Mouse (Mus musculus) gastrocnemius, adult 18-20 months (tissue): ENCODE measurements at regions not wholly inside any gene's neighbourhood (a gene's known extent, or its start where the extent isn't known, plus 50 kb on each side); places are given as distances from the start of the nearest gene placed in this dataset.

Source experiments
- DNase-seq: peaks from one replicate; pipeline ENCODE4 v3.0.0; 2021; ENCODE audit warnings: low spot score

DNA sequence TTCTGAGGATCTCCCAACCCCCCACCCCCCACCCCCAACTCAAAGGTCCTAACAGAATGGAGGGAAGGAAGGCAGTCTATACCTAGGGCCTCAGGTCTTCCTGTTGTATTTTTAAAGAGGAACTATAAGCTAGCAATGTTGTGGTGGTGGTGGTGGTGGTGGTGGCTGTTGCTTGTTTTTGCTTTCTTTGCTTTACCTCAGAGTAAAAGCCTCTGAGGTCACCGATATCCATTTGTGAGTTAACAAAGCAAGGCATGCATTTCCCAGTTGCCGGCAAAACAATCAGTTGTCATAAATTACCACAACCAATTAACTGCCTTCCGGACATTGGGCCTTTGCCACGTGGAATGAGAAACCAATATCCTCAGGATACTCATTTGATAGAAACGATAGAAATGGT, 191.9 kb upstream of the Map3k1 start:
- DNase-seq: no peak

DNA sequence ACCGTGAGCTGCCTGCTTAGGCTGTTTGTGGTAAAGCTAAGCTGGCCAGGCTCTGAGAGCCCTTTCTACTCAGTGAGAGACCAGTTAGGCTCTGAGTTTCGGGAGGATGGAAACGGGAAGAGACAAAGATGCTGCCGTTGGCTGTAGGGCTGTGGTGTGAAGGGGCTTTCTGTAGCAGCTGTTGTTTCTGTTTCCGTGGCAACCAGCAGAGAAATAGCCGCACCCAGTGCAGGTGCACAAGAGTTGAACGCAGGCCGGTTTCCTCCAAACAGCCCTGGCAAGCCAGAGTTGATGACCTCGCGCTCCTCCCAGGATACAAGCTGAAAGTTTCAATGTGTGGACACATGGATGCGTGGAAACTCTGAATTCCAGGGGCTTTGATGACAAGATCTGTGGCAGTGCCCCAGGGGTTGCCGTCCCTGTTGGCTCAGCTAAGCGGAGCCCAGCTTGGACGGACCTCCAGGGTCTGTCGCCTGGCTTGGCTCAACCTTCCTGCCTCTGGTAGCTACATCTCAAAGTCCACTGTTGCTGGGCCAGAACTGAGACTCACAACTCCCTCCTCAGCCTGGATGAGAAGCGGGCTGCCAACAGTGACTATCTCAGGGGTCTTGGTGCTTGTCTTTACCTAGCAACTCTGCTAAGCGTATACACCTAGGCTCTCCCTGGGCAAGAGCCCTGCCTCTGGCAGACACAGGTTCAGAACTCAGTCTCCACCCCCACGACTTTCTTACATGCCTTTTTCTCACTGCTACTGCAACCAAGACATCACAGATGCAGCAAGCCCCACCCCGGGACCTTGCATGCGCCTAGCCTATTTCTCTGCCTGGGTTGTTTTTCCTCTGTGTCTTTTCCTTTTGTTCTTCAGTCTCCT, 192.6 kb upstream of the Map3k1 start:
- peak; percentile 50 for DNase-seq

DNA sequence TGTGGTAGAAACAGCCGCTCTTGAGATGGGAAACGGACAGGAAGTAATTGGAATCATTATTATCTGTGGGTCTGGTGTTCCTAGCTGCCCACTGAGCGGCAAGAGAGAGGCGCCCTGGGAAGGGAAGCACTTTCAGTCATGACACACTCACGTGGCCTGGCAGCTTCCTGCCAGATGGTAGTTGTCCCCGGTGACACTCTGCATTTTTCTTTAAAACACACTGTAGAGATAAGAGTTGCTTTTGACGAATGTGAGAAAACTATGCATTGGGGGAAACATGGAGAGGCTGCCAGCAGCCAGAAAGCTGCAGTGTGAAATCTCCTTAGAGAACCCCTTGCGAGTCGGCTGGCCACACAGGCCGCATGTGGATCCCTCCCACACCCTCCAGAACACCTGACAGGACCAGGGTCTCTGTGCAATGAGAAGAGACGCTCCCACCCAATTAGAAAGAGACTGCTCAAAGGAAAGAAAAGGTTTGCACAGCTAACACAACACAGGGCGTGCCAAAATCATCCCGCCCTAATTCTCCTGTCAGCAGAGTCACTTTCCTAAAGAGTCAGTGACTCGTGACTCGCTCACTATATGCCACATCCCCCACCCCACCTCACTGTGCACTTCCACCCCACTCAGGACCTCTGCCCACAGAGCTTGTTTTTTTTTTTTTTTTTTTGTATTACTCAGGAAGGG, 194.0 kb upstream of the Map3k1 start:
- DNase-seq: no peak

DNA sequence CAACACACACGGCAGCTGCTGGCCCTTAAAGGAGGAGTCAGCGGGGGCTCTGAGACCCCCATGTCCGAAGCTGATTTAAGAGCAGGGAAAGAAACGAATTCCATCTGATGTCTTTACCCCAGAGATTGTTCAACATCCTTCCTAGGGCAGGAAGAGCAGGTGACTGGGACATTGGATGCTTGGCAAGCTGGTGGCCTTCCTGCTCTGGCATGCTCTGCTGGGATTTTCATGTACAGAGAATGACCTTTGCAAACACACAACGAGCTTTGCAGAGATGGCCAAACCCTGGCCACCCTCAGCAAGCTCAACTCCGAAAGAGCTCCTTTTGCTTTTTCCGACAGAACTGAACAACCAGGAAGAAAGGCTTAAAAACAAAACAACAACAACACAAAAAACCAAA, 194.7 kb upstream of the Map3k1 start:
- DNase-seq: no peak

DNA sequence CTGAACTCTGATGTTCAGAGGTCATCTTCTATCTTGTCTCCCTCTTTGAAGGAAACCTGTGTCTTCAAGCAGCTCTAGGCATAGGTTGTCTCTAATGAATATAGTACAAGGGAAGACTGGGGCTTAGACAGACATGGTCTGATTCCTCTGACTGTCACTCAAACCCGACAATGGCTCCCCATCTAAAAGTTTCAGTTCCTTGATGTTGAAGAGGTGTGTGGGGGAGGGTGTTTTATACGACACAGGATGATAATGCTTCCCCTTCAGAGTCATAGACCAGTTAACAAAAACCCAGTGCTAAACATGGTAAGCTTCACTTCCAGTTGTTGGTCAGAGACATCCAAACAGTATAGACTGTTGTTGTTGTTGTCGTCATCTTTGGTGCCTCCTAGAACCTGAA, 195.3 kb upstream of the Map3k1 start:
- DNase-seq: no peak

DNA sequence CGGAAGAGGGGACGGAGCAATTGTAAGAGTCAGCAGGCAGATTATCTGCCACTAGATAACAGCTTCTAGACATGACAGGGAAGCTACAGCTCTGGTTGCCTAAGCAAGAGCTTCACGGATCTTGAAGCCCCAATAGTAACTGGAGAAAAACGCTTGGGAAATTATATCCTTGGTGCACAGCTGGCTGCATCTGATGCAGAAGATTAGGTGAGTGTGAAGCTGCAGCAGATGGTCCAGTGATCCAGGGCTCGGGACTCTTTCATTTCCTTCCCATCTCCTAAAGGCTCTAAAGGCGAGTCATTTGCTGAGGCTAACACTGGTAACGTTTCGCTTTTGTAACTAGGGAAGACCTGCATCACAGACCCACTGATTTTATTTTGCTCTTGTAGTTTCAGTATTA, 196.6 kb upstream of the Map3k1 start:
- no peak for DNase-seq

DNA sequence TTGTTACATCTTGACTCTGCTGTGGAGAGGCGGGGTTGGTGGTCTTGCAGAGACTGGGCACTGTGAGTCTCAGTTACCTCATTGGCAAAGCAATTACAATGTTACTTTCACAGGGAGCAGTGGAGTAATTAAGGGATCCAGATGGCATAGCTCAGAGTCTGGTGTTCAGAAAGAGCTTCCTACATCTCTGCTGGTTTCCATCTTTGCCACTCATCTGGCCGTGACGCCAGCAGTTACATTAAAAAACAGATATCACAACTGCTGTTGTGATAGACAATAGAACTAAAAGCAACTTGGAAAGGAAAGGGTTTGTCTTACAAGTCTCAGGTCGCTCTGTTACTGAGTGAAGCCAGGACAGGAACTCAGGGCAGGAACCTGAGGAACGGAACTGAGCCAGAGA, 200.0 kb upstream of the Map3k1 start:
- DNase-seq: no peak

DNA sequence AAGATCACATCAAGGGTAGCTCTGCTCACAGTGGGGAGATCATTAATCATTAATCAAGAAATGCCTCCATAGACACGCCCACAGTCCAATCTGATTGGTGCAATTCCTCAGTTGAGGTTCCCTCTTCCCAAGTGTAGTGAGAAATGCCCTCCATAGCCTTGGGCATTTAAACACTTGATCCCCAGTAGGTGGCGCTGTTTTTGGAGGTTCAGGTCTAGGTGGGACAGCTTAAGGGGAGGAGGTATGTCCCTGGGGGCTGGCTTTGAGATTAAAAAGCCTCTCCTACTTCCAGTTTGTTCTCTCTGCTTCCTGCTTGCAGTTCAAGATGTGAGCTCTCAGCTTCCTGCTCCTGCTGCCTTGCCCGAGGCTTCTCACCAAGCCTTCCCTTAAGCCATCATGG, 200.5 kb upstream of the Map3k1 start:
- DNase-seq: no peak

DNA sequence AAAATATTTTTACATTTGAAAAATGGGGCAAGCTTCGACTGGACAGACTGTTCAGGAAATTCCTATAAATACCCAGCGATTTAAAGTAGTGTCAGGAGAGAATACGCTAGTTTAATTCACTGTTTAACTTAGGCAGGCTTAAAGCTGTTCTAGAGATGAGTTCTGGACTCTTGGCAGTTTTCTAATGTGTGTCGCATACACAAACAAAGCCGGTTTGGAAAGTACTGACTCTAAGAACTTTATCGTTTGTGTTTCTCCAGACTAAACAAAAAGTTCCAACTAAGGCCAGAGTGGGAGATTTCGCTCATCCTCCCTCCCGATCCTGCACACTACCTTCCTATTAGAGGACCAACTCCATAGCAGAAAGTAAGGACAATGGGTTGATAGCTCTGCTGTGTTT, 201.7 kb upstream of the Map3k1 start:
- no peak for DNase-seq

DNA sequence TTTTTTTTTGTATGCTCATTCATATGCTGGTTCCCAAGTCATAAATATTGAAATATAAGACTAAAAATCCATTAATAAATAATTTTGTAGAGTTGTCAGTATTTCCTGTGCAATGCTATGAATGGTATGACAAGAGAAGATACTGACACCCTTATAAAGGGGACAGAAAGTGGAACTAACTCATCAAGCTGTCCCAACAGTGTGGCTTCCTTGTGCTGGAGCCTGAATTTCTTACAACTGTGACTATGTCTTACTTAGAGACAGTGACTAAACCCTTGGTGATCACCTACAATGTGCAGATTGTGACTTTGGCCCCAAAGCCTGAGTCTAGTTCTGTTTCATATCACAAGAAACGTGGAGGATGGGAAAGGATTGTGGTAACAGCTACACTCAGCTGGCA, 203.8 kb upstream of the Map3k1 start:
- DNase-seq: no peak

DNA sequence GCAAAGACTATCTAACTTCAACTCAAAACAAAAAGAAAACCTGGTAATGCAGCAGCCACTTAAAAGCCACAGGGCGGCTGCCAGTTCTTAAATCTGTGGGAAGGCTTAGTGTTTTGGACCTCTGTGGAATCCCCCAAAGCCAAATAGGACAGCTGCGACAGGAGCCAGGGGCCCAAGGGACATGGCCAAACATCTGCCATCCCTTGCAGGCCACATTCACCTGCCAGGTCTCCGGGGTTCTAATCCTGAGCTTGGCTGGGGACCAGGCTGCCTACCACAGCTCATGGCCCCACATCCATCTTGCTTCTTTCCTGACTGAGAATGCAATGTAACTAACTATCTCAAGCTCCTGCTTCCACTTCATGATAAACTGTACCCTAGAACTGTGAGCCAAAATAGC, 206.3 kb upstream of the Map3k1 start:
- DNase-seq: no peak

DNA sequence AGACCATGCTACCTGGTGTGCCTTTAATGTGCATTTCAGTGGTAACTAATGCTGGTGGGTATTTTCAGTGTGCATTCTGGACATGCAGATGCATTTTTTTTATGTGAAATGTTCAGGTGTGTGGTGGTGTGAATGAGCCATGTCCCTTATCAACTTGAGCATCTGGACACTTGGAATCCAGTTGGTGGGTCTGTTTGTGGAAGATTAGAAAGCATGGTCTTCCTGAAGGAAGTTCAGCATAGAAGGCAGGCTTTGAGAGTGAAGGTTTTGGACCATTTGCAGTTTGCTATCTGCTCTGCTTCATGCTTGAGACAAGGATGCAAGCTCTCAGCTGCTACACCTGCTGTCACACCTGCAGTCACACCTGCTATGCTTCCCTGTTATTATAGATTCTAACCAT, 207.5 kb upstream of the Map3k1 start:
- no peak for DNase-seq

DNA sequence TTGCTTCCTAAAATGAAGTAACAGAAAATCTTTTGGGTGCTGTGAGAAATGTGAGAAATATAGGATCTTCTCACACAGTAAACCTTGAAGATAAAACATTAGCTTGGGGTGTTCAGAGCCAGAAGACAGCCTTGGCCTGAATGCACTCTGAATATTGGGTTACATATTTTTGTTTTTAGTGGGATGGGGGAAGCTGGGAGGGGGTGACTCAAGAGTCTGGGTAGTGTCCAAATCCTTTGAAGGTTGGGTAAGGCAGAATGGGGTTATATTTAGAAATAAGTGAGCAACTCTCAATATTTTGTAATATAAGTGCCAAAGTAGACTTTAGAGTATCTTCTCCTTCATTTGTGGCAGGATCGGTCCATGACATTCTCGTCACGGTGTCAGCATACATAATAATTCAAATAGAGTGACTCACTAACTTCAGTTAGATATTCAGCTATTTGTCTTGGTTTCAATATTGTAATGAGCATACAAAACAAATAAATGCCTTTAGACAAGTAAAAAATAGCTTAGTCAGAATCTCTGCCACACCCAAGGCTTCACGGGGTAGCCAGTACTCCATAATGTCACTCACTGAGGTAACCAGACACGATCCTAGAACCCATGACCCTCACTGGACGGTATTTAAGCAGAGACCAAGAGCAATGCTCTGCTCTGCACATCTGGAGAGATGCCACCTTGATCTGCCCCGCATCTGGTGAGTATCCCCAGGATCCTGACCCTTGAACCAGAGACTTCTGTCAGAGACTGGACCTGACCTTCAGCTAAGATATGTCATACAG, 209.9 kb upstream of the Map3k1 start:
- DNase-seq: peak; percentile 10

DNA sequence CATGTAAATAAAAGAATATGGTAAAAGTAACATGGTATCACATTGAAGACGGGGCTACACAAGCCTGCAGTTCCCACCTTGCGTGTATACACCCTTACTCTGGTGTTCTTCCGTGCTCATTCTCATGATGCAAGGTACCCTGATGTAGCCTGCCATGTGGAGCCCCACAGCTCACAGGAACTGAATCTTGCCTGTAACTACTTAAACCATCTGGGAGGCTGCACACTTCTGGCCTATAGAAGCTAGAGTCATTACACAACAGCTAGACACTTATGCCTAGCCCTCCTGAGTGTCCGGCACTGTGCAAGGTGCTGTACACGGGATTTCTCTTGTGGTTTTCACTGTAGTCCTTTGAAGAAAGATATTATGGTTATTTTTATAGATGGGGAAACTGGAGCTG, 210.8 kb upstream of the Map3k1 start:
- DNase-seq: no peak

DNA sequence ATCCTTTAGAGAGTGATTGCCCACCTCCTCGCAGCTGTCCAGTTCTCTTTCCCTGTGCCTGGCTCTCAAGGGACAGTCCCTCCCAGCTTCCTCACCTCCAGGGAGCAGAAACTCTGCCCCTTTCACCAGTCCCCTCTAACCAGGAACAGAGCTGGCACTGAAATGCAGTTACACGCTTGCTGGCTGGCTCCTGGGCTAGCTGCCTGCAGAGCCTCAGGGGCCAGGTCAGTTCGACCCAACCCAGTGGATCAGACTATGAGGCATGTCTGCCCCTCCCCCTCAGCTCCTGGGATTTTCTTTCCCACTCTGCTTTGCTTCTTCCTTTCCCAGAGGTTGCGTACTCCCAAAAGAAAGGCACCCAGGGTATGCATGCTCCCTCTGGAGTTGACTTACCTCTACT, 214.4 kb upstream of the Map3k1 start:
- DNase-seq: peak; percentile 15

DNA sequence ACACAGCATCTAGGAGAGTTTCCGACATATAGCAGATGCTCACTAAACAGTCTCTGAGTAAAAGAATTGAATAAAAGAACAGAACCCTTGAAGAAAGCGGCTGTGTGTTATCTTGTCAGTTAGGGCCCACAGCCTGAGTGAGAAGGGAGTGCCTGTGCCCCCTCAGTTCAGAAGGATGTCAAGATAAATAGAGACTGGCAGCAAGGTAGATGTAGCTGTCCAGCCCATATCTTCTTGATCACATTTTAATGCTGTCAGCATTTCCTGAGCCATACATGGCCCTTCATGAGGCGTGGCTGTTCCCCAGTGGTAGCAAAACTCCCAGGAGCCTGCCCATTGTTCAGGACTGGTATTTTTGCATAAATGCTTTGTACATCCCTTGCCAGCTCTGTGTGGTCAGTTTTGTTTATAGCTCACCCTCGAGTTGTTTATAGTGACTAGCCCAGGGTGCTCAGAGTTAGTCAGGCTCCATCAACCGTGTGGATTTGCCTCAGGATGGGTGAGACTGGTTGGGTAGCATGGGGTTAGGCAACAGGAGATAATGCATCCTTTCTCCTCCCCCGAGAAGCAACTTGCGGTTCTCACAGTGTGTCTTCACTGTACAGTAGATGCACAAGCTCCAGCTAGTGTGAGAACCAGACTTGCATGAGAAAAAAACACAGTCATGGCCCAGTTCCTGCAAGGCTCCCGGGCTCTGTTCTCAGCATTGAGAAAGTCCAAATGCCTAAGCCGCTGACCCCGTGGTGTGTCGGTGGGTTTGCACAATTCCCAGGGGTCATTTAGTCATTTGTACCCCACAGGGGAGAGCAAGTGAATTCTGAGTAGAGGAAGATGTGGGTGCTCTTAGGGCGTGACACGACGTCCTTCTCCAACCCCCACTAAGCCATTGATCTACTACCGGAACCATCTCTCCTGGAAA, 216.1 kb upstream of the Map3k1 start:
- DNase-seq: no peak

DNA sequence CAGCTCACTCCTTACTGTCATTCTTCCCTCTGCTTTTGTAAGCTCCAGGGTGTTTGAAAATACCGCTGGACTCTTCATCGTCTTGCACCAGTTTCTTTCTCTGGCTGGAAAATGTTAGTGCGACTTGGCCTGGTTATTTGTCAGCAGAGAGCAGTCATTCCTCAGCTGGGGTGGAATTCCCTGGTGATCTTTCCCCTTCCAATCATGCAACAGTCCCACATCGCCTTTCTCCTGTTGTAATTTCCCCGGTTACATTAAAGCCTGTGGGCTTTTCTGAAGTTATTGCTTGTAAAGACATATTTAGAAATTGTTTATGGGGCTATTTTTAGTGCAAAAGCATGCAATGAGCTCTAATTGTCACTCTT, 216.8 kb upstream of the Map3k1 start:
- DNase-seq: peak; percentile 51

DNA sequence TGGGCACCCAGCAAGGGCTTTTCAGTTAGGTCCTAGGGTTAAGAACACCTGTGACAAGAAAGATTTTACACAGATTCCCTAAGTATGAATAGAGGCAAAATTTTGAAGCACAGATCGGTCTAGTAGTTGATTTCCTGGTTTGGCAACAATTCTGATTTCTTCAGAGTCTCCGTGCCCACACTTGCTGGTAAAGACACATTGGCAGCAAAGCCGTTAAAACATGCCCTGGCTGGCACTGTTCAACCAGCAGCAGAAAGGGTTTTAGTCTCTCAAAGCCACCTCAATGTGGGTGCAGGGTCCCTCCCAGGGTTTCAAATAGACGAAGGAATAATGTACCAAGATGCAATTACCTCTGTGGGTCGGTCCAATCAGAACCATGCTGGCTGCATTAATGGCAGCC, 218.9 kb upstream of the Map3k1 start:
- no peak for DNase-seq

DNA sequence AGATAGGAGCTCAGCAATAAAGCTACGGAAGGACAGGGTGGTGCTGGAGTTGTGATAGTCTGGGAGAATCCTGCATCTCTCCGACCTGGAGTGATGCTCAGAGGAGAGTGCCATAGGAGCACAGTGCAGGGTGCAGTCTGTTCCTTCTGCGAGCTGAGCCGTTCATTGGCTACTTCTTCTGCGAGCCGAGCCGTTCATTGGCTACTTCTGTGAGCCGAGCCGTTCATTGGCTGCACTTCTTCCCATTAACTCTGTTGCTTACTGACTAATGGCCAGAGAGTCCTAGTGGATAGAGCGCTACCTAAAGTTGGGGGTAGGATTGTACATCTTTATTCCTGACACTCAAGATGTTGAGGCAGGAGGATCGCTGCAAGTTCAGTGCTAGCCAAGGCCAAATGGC, 222.3 kb upstream of the Map3k1 start:
- no peak for DNase-seq

DNA sequence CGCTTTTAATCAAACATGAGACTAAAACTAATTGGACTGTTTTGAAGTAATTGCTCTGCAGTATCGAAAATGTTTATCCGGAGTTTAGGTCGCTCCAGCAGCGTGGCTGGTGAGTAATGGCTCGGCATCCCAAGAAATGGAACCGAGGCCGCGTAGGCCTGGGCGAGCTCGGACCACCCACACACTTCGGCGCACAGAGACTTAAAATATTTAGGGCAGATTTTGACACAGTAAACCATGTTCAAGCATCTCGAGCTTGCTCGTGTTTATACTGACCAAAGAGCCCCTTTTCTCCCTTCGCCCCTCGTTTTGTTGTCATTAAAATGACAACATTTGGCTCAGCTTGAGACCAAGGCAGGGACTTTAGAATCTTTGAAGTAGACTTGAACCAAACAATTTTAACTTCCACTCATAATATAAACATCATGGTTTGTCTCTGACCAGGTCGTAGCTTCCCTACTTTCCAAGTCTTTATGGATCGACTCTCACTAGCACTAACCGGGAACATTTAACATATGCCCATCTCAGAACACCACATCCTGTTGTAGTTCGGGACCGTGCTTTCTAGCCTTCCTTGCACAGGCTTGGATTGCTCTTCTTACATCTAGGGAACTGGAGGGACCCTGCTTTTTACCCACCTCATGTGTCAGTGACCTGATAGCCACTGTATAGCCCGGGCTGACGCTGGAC, 223.0 kb upstream of the Map3k1 start:
- no peak for DNase-seq
